Mouse (Mus musculus): ENCODE measurements at regions not wholly inside any gene's neighbourhood (a gene's known extent, or its start where the extent isn't known, plus 50 kb on each side); places are given as distances from the start of the nearest gene placed in this dataset.

DNA sequence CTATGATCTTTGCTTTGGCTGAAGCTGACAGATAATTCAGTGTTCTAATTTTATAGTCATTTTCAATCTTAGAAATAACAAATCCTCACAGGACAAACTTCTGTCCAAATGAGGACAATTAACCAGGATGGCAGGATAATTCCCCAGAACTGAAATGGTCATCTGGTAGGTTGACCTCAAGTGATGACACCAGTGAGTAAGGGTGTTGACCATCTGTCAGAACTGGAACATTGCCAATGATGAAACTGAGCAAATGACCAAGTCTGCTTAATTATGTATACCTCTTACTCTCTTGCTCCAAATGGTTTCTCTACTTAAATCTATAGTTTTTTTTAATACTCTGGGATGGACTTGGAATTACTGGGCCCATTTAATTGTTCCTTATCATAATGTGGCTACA, 1336.9 kb upstream of the Tenm3 start:
- H3K4me2 ChIP-seq (ENCODE audit: low read length): no peak overlapping the region
- no peak for ATAC-seq
- no peaks in the 10 kb centered on the region for H3K9me3 ChIP-seq (replicated peaks; ENCODE audit: control insufficient read depth, low read length, poor library complexity, severe bottlenecking)
- H3K4me1 ChIP-seq (ENCODE audit: control insufficient read depth, insufficient read depth, low read length): no peaks in the 10 kb centered on the region
- no peak overlapping the region for H3K4me3 ChIP-seq (ENCODE audit: low read depth, low read length)
- no peaks in the 10 kb centered on the region for H3K36me3 ChIP-seq (ENCODE audit: control insufficient read depth, insufficient read depth, low read length)
- no peak overlapping the region for H3K9ac ChIP-seq (ENCODE audit: low read depth, low read length)
- no peak overlapping the region for H3K27ac ChIP-seq (ENCODE audit: low read length)
- H3K27me3 ChIP-seq (ENCODE audit: control insufficient read depth, insufficient read depth, low read depth, low read length): no peaks in the 10 kb centered on the region

DNA sequence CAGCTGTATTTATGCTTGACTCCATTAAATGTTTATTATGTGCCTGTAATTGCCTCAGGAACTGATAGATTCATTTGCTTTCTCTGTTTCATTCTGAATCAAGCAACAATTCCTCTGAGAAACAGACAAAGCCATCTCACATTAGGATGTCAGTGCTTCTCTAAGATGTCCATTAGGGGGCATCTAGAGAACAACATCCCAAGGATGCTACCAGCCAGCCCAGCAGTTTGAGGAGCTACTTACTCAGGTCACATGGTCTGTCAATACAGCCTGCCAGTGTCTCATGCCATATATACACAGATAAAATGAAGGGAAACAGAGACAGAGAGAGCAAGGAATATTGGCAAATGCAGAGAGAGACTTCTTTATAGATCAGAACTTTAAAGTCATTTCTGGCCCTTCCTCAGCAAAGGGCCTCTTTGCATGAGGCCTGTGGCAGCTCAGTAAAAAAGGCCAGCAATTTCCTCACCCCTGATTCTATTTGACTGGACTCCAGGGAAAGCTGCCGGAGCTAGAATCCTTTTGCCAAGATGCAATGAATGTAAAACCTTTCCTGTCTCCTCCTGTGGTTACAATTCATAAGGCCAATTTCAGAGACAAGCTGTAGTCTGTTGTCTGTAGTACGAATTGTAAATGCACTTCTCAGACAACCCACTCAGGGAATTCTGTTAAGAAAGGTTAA, 1321.2 kb upstream of the Tenm3 start:
- 47% methylated on average over 2 of the region's 2 CpGs for WGBS
- H3K36me3 ChIP-seq (ENCODE audit: control insufficient read depth, insufficient read depth, low read length): no peaks in the 10 kb centered on the region
- H3K4me3 ChIP-seq (ENCODE audit: low read depth, low read length): no peak overlapping the region
- H3K27ac ChIP-seq (ENCODE audit: low read length): no peak overlapping the region
- H3K4me2 ChIP-seq (ENCODE audit: low read length): no peak overlapping the region
- H3K9ac ChIP-seq (ENCODE audit: low read depth, low read length): no peak overlapping the region
- ATAC-seq: 0 out of 2 replicates have a peak, but pooled peaks have one; percentile 60
- 0 out of 2 replicates have a peak, but pooled peaks cover 2% of the 10 kb centered on the region for H3K4me1 ChIP-seq (ENCODE audit: control insufficient read depth, insufficient read depth, low read length)
- H3K9me3 ChIP-seq (replicated peaks; ENCODE audit: control insufficient read depth, low read length, poor library complexity, severe bottlenecking): no peaks in the 10 kb centered on the region
- no peaks in the 10 kb centered on the region for H3K27me3 ChIP-seq (ENCODE audit: control insufficient read depth, insufficient read depth, low read depth, low read length)

DNA sequence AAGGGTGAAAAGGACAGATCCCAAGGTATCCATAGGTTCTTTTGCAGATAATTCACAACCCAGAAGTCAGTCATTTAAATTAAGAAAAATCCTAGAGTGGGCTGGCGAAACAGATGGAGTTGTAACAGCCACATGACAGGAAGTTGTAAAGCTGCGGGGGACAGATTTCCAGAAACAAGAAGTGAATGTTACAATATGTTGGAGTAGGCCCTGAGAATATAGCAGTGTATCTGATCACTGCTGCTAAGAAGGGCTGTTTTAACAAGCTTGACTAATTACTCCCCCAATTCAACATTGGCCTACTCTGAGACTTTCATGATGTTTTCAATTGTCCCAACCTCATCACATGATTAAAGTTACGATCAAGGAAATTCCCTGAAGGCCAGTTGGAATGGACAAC, 1317.3 kb upstream of the Tenm3 start:
- no peaks in the 10 kb centered on the region for H3K36me3 ChIP-seq (ENCODE audit: control insufficient read depth, insufficient read depth, low read length)
- 0 out of 2 replicates have a peak, but pooled peaks cover 2% of the 10 kb centered on the region for H3K4me1 ChIP-seq (ENCODE audit: control insufficient read depth, insufficient read depth, low read length)
- H3K9me3 ChIP-seq (replicated peaks; ENCODE audit: control insufficient read depth, low read length, poor library complexity, severe bottlenecking): no peaks in the 10 kb centered on the region
- H3K27me3 ChIP-seq (ENCODE audit: control insufficient read depth, insufficient read depth, low read depth, low read length): no peaks in the 10 kb centered on the region
- no peak overlapping the region for H3K27ac ChIP-seq (ENCODE audit: low read length)
- H3K9ac ChIP-seq (ENCODE audit: low read depth, low read length): no peak overlapping the region
- no peak overlapping the region for H3K4me2 ChIP-seq (ENCODE audit: low read length)
- H3K4me3 ChIP-seq (ENCODE audit: low read depth, low read length): no peak overlapping the region
- ATAC-seq: no peak
- WGBS: 81% methylated on average over 3 of the region's 3 CpGs

DNA sequence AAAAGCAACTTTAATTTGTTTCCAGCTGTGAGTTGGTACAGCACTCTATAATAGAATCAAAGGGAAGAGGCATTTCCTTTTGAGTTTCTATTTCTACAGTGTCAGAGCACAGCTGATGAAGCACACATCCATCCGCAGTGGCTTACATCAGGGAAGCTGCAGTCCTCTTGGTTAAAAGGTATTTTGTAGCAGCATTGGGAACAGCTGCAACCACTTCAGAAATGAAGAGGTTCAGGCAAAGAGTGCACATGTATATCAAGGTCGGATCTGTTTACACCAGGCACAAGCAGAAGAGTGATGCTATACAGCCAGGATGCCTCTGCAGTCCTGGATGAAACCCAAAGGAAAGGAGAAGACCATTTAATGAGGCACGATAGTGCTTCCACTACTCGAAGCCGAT, 1316.6 kb upstream of the Tenm3 start:
- 0 out of 2 replicates have a peak, but pooled peaks cover 2% of the 10 kb centered on the region for H3K4me1 ChIP-seq (ENCODE audit: control insufficient read depth, insufficient read depth, low read length)
- H3K27ac ChIP-seq (ENCODE audit: low read length): no peak overlapping the region
- H3K36me3 ChIP-seq (ENCODE audit: control insufficient read depth, insufficient read depth, low read length): no peaks in the 10 kb centered on the region
- peak; percentile 72 for ATAC-seq
- no peak overlapping the region for H3K9ac ChIP-seq (ENCODE audit: low read depth, low read length)
- no peak overlapping the region for H3K4me2 ChIP-seq (ENCODE audit: low read length)
- H3K9me3 ChIP-seq (replicated peaks; ENCODE audit: control insufficient read depth, low read length, poor library complexity, severe bottlenecking): no peaks in the 10 kb centered on the region
- H3K27me3 ChIP-seq (ENCODE audit: control insufficient read depth, insufficient read depth, low read depth, low read length): no peaks in the 10 kb centered on the region
- WGBS: 65% methylated on average over 5 of the region's 5 CpGs
- H3K4me3 ChIP-seq (ENCODE audit: low read depth, low read length): no peak overlapping the region

DNA sequence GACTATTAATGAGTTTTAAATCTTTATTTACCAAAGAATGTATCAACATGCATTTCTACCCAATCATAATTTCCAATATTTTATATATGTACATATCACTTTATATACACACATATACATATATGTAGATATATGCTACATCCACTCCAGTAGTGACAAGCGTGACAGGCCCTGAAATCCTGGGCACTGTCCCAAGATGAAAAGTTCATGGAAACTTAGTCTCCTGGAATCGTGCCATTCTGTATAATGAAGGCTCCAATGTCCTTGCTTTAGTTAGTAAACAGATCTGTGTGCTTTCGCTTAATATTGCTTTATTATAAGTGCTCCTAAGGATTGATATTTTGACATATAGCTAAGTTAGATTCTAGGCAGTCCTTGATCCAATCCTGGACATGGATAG, 1296.1 kb upstream of the Tenm3 start:
- H3K4me3 ChIP-seq (ENCODE audit: low read depth, low read length): no peak overlapping the region
- no peak overlapping the region for H3K4me2 ChIP-seq (ENCODE audit: low read length)
- H3K9ac ChIP-seq (ENCODE audit: low read depth, low read length): no peak overlapping the region
- 90% methylated on average over 3 of the region's 3 CpGs for WGBS
- no peaks in the 10 kb centered on the region for H3K4me1 ChIP-seq (ENCODE audit: control insufficient read depth, insufficient read depth, low read length)
- no peaks in the 10 kb centered on the region for H3K27me3 ChIP-seq (ENCODE audit: control insufficient read depth, insufficient read depth, low read depth, low read length)
- ATAC-seq: no peak
- H3K9me3 ChIP-seq (replicated peaks; ENCODE audit: control insufficient read depth, low read length, poor library complexity, severe bottlenecking): no peaks in the 10 kb centered on the region
- H3K27ac ChIP-seq (ENCODE audit: low read length): no peak overlapping the region
- no peaks in the 10 kb centered on the region for H3K36me3 ChIP-seq (ENCODE audit: control insufficient read depth, insufficient read depth, low read length)

DNA sequence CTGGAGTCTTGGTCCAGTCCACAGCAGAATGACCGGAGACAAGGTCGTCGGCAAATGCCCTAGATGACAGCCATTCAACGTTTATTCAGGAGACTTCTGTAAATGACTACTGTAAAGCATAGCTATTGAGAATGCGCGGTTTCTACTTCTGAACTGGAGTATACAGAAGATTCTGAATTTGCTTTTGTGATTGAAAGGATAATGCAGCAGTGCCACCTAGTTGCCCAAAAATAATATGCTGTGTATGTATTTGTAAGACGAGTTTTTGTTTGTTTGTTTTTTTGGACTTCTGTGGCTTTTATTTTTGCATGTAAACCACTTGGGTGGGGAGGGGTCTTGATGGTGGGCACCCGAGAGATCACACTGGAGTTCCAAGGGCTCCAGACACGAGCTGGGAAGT, 1276.3 kb upstream of the Tenm3 start:
- Histone ChIP-seq H3K36me3 (ENCODE audit: control insufficient read depth, insufficient read depth, low read length) (no peaks in the 10 kb centered on the region), H3K9me3 (replicated peaks; ENCODE audit: control insufficient read depth, low read length, poor library complexity, severe bottlenecking) (no peaks in the 10 kb centered on the region), H3K27me3 (ENCODE audit: control insufficient read depth, insufficient read depth, low read depth, low read length) (no peaks in the 10 kb centered on the region), H3K4me2 (ENCODE audit: low read length) (no peak overlapping the region), H3K4me3 (ENCODE audit: low read depth, low read length) (no peak overlapping the region), H3K9ac (ENCODE audit: low read depth, low read length) (no peak overlapping the region), H3K4me1 (ENCODE audit: control insufficient read depth, insufficient read depth, low read length) (no peaks in the 10 kb centered on the region), H3K27ac (ENCODE audit: low read length) (no peak overlapping the region)
- ATAC-seq: no peak
- WGBS: 84% methylated on average over 9 of the region's 9 CpGs

DNA sequence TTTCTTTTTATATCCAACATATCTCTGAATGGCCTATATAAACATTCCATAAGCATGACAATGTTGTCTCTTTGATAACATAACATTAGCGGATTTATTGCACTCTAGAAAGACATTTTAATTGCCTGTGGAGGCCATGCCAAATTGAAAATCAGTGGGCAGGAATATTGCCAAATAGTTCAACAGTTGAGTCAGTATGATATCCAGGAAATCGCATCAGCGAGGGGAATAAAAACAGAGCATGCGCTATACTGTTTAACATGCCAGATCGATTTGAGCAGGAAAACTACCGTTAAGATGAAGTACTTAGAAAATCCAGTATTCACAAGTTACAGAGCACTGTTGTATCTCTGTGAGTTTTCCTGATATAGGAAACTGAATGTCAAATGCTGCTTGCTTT, 1238.6 kb upstream of the Tenm3 start:
- no peaks in the 10 kb centered on the region for H3K36me3 ChIP-seq (ENCODE audit: control insufficient read depth, insufficient read depth, low read length)
- no peak overlapping the region for H3K4me3 ChIP-seq (ENCODE audit: low read depth, low read length)
- ATAC-seq: no peak
- 78% methylated on average over 6 of the region's 6 CpGs for WGBS
- no peak overlapping the region for H3K9ac ChIP-seq (ENCODE audit: low read depth, low read length)
- no peak overlapping the region for H3K4me2 ChIP-seq (ENCODE audit: low read length)
- H3K27me3 ChIP-seq (ENCODE audit: control insufficient read depth, insufficient read depth, low read depth, low read length): no peaks in the 10 kb centered on the region
- H3K9me3 ChIP-seq (replicated peaks; ENCODE audit: control insufficient read depth, low read length, poor library complexity, severe bottlenecking): no peaks in the 10 kb centered on the region
- H3K4me1 ChIP-seq (ENCODE audit: control insufficient read depth, insufficient read depth, low read length): no peaks in the 10 kb centered on the region
- H3K27ac ChIP-seq (ENCODE audit: low read length): no peak overlapping the region

DNA sequence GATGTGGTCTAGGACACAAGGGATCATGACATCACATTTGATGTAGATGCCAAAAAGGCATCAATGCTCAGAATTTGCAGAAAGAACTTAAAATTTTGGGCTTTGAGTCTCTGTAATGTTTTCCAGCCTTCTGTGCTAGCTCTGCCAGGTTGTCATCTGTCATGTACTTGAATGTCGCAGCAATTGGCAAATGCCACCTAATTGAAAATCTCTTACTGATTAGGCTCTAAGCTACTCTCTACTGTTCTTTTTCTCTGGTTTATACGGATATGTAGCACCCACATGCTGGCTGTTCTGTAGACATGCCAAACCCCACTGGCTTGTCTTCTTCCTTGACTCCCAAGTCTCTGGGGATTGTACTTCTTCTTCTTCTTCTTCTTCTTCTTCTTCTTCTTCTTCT, 1193.3 kb upstream of the Tenm3 start:
- no peak overlapping the region for H3K4me2 ChIP-seq (ENCODE audit: low read length)
- H3K4me1 ChIP-seq (ENCODE audit: control insufficient read depth, insufficient read depth, low read length): no peaks in the 10 kb centered on the region
- ATAC-seq: no peak
- no peak overlapping the region for H3K4me3 ChIP-seq (ENCODE audit: low read depth, low read length)
- H3K27me3 ChIP-seq (ENCODE audit: control insufficient read depth, insufficient read depth, low read depth, low read length): no peaks in the 10 kb centered on the region
- 83% methylated on average over 2 of the region's 2 CpGs for WGBS
- H3K9ac ChIP-seq (ENCODE audit: low read depth, low read length): no peak overlapping the region
- H3K27ac ChIP-seq (ENCODE audit: low read length): no peak overlapping the region
- no peaks in the 10 kb centered on the region for H3K9me3 ChIP-seq (replicated peaks; ENCODE audit: control insufficient read depth, low read length, poor library complexity, severe bottlenecking)
- H3K36me3 ChIP-seq (ENCODE audit: control insufficient read depth, insufficient read depth, low read length): no peaks in the 10 kb centered on the region

DNA sequence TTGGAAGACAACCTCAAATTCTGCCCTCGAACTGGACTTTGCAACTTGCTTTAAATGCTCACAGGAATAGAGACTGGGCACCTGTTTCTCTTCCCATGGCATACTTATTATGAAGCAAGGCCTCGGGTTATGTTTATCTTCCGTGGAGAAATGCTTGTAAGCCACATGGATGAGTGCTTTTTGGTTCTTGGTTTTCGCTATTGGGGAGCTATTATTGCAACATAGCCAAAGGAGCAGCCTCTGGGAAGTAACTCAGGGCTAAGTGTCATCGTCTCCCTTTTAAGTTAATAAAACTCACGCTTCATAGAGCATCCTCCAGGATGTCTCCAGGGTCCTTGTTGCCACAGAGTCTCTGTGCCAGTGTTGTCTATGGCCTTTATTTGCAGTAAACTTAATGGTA, 1183.8 kb upstream of the Tenm3 start:
- 77% methylated on average over 6 of the region's 6 CpGs for WGBS
- Histone ChIP-seq H3K9me3 (replicated peaks; ENCODE audit: control insufficient read depth, low read length, poor library complexity, severe bottlenecking) (no peaks in the 10 kb centered on the region), H3K27me3 (ENCODE audit: control insufficient read depth, insufficient read depth, low read depth, low read length) (no peaks in the 10 kb centered on the region)

More for the DNA sequence above, 1183.8 kb upstream of the Tenm3 start:
- no peak for ATAC-seq
- Histone ChIP-seq H3K4me2 (ENCODE audit: low read length) (no peak overlapping the region), H3K4me1 (ENCODE audit: control insufficient read depth, insufficient read depth, low read length) (no peaks in the 10 kb centered on the region), H3K4me3 (ENCODE audit: low read depth, low read length) (no peak overlapping the region), H3K27ac (ENCODE audit: low read length) (no peak overlapping the region), H3K9ac (ENCODE audit: low read depth, low read length) (no peak overlapping the region), H3K36me3 (ENCODE audit: control insufficient read depth, insufficient read depth, low read length) (no peaks in the 10 kb centered on the region)
